Mouse (Mus musculus) testis, adult 2 months (tissue): ENCODE measurements around the gene Akr1b7.

ENCODE experiments used
- CTCF ChIP-seq: fragments of 200-500 bp; IDR thresholded peaks from 2 replicates; pipeline ENCODE4 v1.5.1; 2012; ENCODE audit warnings: low read depth, mild to moderate bottlenecking, inconsistent platforms, low read length, moderate library complexity; ENCODE audit not compliant: control insufficient read depth, insufficient read depth, insufficient replicate concordance
- POLR2A ChIP-seq: fragments of 200-500 bp; IDR thresholded peaks from 2 replicates; pipeline ENCODE4 v1.6.1; 2012; ENCODE audit warnings: low read depth, mild to moderate bottlenecking, inconsistent platforms, low read length, moderate library complexity; ENCODE audit not compliant: control insufficient read depth

GRCm38 (mm10) chr6:34395897-34396296 lies 16.2 kb upstream of the Akr1b7 start:
- TF ChIP-seq POLR2A (no peak), CTCF (no peak)
